Mouse (Mus musculus) stomach, embryonic 16.5 days (tissue): Measurements from ENCODE around the gene Uspl1. TPM values are rescaled to one million over a fixed set of nuclear protein-coding genes. Genes with fewer than 3 reads are reported as not detected.

Source experiments
- ATAC-seq: fragments of 200-750 bp; cut with Nextera tagmentation; 2 replicates; pipeline ENCODE4 v1.8.0; 2017; ENCODE audit warnings: moderate number of reproducible peaks, moderate TSS enrichment; ENCODE audit not compliant: insufficient read depth, low FRiP score
- H3K27ac ChIP-seq: fragments of 300-500 bp; sonication (generic); 2 replicates; pipeline ENCODE4 v1.5.1; 2014; ENCODE audit warnings: low read length
- H3K27me3 ChIP-seq: fragments of 300-500 bp; sonication (generic); 2 replicates; pipeline ENCODE4 v1.6.1; 2014; ENCODE audit warnings: low read length, control low read depth, mixed read lengths; ENCODE audit not compliant: control insufficient read depth, insufficient read depth
- H3K36me3 ChIP-seq: fragments of 300-500 bp; sonication (generic); 2 replicates; pipeline ENCODE4 v1.6.1; 2014; ENCODE audit warnings: low read length; ENCODE audit not compliant: control insufficient read depth, insufficient read depth
- H3K4me1 ChIP-seq: fragments of 300-500 bp; sonication (generic); 2 replicates; pipeline ENCODE4 v1.6.1; 2014; ENCODE audit warnings: low read length, control low read depth, mixed read lengths; ENCODE audit not compliant: control insufficient read depth, insufficient read depth
- H3K4me2 ChIP-seq: fragments of 300-500 bp; sonication (generic); 2 replicates; pipeline ENCODE4 v1.6.1; 2014; ENCODE audit warnings: low read depth, low read length, mixed read lengths
- H3K4me3 ChIP-seq: fragments of 300-500 bp; sonication (generic); replicated peaks from 2 replicates; pipeline ENCODE4 v1.5.1; 2014; ENCODE audit warnings: mild to moderate bottlenecking, low read length
- H3K9ac ChIP-seq: fragments of 300-500 bp; sonication (generic); 2 replicates; pipeline ENCODE4 v1.6.1; 2014; ENCODE audit warnings: low read length
- H3K9me3 ChIP-seq: fragments of 300-500 bp; sonication (generic); replicated peaks from 2 replicates; pipeline ENCODE4 v1.6.1; 2016; ENCODE audit warnings: low read length, control low read depth; ENCODE audit not compliant: control insufficient read depth
- WGBS: fragments of 180-500 bp; shearing (Covaris S2); extraction: QIAGEN DNeasy Blood & Tissue Kit; methylation state at CpG from one replicate; pipeline ENCODE4 v1.1.7; 2014; 5-methylcytosine and 5-hydroxymethylcytosine counted together
- polyA plus RNA-seq: library from polyadenylated mRNA; unstranded; fragments of >200 nt; fragmentation: Nextera tagmentation; extraction: Ambion mirVana; gene quantifications from 2 replicates; pipeline ENCODE4 v1.2.1, GENCODE M21; 2015

The Uspl1 gene
- polyA plus RNA-seq, 1 experiment from 2014 or later: 36.7 TPM

DNA sequence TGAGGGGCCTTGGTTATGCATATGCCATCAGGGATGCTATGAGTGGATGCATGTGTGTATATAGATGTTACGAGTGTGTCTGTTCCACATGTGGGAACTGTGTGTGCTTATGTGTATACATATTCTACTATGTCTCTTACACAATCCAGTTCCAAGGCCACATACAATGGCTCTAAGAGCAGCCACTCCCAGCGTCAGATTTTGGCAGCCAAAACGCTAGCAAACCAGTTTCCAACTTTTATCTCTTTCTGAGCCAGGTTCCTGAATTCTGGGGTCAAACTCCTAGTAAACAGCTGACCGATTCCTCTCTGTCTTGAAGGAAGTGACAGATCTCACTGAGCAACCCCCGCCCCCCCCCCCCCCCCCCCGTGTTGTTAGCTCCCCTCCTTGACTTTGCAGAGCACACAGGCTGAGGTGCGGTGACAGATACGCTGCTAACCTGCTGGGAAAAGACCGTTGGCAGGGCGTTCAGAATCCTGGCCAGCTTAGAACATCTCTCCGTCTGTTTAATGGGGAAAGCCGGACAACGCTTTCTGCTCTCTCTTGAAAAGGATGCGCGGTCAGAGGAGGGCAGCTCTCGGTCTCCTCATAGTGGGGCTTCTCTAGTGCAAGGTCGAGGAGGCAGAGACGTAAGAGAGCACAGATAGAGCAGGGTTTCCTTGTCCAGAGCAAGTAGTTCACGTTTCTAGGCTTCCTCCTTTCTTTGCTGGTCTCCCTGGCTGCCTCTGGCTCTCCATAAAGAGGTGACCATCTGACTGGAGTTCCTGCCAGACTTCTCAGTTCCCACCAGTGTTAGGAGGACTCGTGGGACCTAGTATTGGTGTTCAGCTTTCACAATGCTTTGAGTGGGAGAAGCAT lies 63.1 kb downstream of the Uspl1 start:
- H3K36me3 ChIP-seq: no peaks in the 10 kb centered on the region
- H3K4me2 ChIP-seq: peak overlapping the region; percentile 12
- no peak; the same call in 1 of the 2 replicates for ATAC-seq
- peaks cover 20% of the 10 kb centered on the region for H3K4me1 ChIP-seq
- H3K27me3 ChIP-seq: no peaks in the 10 kb centered on the region
- peak overlapping the region; percentile 17 for H3K9ac ChIP-seq
- 21% methylated on average over 20 of the region's 20 CpGs for WGBS
- peak overlapping the region; percentile 42 for H3K27ac ChIP-seq
- no peaks in the 10 kb centered on the region for H3K9me3 ChIP-seq
- H3K4me3 ChIP-seq: no peak overlapping the region

DNA sequence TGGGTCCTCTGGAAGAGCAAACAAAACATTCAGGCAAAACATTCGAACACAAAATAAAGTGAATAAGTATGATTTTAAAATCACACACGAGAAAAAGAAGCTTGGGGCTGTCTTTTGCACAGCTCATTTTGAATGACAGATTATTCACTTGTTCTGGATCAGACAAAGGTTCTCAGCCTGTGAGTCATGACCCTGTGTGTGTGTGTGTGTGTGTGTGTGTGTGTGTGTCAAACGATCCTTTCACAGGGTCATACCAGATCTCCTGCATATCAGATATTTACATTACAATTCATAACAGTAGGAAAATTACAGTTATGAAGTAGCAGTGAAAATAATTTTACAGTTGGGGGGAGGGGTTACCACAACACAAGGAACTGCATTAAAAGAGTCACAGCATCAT lies 68.2 kb downstream of the Uspl1 start:
- H3K4me3 ChIP-seq: no peak overlapping the region
- no peak overlapping the region for H3K27ac ChIP-seq
- 0 out of 2 replicates have a peak, but pooled peaks cover under 1% of the 10 kb centered on the region for H3K4me1 ChIP-seq
- no peaks in the 10 kb centered on the region for H3K36me3 ChIP-seq
- H3K9me3 ChIP-seq: 0 out of 2 replicates have a peak, but pooled peaks cover 3% of the 10 kb centered on the region
- H3K4me2 ChIP-seq: no peak overlapping the region
- H3K9ac ChIP-seq: no peak overlapping the region
- no peak for ATAC-seq
- H3K27me3 ChIP-seq: no peaks in the 10 kb centered on the region
- WGBS: 75% methylated on average over 3 of the region's 3 CpGs

DNA sequence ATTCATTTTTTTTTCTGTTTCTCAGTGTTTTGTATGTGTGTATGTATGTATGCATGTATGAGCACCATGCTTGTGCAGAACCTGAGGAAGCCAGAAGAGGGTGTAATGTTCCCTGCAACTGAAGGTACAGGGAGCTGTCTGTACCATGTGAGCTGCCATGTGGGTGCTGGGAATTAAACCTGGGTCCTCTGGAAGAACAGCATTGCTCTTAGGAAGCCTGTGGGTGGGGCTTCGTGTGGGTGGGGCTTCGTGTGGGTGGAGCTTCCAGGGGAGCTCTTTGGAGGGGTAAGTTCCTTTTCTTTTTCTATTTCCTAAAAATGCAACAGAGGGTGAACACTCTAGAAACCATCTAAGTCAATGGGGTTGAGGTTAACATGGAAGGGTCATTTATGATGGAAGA lies 69.3 kb downstream of the Uspl1 start:
- 67% methylated on average over 2 of the region's 2 CpGs for WGBS
- no peak for ATAC-seq
- no peaks in the 10 kb centered on the region for H3K36me3 ChIP-seq

DNA sequence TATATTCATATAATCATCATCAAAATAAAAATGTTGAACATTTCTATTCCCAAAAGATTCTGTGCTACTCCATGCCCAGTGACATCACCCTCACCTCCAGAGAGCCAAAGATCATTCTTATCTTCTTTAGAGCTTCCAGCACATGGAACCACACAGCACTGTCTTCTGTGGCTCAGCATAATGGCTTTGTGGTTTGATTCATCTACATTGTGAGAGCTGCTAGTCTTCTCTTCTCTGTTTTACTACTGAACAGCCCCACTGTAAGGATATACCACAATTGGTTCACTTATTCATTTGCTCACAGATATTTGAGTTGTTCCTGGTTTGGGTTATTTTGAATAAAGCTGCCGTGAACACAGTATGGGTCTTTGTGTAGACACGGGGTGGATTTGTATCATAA lies 71.4 kb downstream of the Uspl1 start:
- no peak for ATAC-seq
- WGBS: 81% methylated on average over 2 of the region's 2 CpGs

More for the DNA sequence above, 69.3 kb downstream of the Uspl1 start:
- Histone ChIP-seq H3K9ac (no peak overlapping the region), H3K4me2 (no peak overlapping the region), H3K27ac (no peak overlapping the region), H3K4me1 (no peaks in the 10 kb centered on the region), H3K9me3 (0 out of 2 replicates have a peak, but pooled peaks cover 3% of the 10 kb centered on the region), H3K27me3 (no peaks in the 10 kb centered on the region), H3K4me3 (no peak overlapping the region)

DNA sequence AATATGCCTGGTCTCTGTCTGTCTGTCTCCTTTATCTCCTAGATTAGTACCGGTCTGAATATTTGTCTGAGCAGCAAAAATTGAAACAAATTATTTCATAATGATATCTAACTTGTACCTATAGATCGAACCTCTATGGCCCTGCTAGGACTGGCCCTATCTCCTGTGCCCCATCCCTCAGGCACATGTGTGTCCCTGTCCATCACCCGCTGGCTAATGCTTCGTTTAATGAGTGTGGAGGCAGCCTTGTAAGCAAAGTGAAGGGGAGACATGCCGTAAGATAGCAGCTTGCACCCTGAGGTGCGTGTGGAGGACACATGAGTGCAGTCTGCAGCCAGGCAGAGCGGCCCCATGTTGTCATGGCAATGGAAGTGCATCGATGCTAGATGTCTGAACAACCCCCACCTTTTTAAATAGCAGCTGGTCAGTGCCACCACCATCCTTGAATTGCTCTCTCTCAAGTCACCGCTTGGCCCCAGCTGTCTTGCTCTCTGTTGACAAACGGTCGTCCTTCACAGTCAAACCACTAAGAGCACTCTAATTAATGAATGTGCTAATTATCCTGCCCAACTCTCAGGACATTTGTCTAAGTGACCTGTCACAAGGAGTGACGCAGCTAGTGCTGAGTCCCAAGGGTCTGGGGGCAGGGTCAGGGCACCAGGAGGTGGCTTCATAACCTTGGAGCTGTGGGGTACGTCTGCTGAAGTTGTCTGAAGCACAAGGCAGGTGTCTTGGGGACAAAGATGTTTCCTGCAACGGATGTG lies 73.5 kb downstream of the Uspl1 start:
- Histone ChIP-seq H3K9me3 (0 out of 2 replicates have a peak, but pooled peaks cover 3% of the 10 kb centered on the region), H3K9ac (no peak overlapping the region), H3K4me1 (no peaks in the 10 kb centered on the region), H3K36me3 (no peaks in the 10 kb centered on the region), H3K4me3 (no peak overlapping the region), H3K27ac (no peak overlapping the region), H3K27me3 (no peaks in the 10 kb centered on the region), H3K4me2 (no peak overlapping the region)
- ATAC-seq: no peak
- 51% methylated on average over 14 of the region's 14 CpGs for WGBS

More for the DNA sequence above, 71.4 kb downstream of the Uspl1 start:
- Histone ChIP-seq H3K4me3 (no peak overlapping the region), H3K9me3 (0 out of 2 replicates have a peak, but pooled peaks cover 3% of the 10 kb centered on the region), H3K4me2 (no peak overlapping the region), H3K27ac (no peak overlapping the region), H3K27me3 (no peaks in the 10 kb centered on the region), H3K4me1 (no peaks in the 10 kb centered on the region), H3K9ac (no peak overlapping the region), H3K36me3 (no peaks in the 10 kb centered on the region)

DNA sequence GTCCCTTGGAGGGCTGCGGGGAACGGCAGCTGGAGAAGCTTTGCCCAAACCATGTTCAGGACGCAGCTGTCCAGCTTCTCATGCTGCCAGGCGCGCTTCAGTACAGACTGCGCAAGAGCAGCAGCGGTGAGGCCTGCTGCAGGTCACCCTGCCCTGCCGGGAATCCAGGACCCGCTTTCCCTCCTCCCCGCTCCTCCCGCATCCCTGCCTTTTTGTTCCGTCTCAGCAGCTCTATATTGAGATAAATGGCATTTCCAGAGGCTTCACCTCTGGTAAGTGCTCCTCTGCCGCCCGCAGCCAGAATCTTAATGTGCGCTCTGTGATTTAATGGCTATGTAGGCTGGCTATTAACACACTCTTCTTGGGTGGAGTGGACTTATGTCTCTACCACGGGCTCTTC lies 74.9 kb downstream of the Uspl1 start:
- no peak overlapping the region for H3K4me3 ChIP-seq
- H3K9ac ChIP-seq: peak overlapping the region; percentile 51; the same call in 1 of the 2 replicates
- peak overlapping the region; percentile 4; the same call in 1 of the 2 replicates for H3K27ac ChIP-seq
- no peaks in the 10 kb centered on the region for H3K4me1 ChIP-seq
- H3K27me3 ChIP-seq: no peaks in the 10 kb centered on the region
- peak overlapping the region; percentile 16 for H3K4me2 ChIP-seq
- 25% methylated on average over 16 of the region's 16 CpGs for WGBS
- H3K9me3 ChIP-seq: no peaks in the 10 kb centered on the region
- no peaks in the 10 kb centered on the region for H3K36me3 ChIP-seq
- peak; percentile 62; the same call in 1 of the 2 replicates for ATAC-seq

DNA sequence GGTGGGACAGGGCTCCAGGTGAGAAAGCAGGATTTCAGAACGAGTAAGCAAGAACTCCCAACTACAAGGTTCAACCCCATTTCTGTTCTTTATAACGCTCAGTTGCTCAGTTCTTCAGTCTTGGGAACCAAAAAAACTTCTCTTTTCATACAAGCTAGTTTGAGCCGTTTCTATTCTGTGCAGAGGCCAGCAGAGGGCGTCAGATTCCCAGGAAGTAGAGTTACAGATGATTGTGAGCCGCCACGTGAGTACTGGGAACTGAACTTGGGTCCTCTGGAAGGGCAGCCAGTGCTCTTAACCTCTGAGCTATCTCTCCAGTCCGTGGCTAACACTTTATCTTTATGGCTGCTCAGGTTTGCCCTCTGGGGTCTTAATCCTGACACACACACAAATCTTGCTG lies 77.3 kb downstream of the Uspl1 start:
- WGBS: 71% methylated on average over 7 of the region's 7 CpGs
- Histone ChIP-seq H3K4me2 (no peak overlapping the region), H3K4me3 (no peak overlapping the region), H3K27me3 (no peaks in the 10 kb centered on the region), H3K4me1 (no peaks in the 10 kb centered on the region), H3K36me3 (no peaks in the 10 kb centered on the region), H3K27ac (no peak overlapping the region), H3K9ac (no peak overlapping the region), H3K9me3 (no peaks in the 10 kb centered on the region)
- no peak for ATAC-seq

DNA sequence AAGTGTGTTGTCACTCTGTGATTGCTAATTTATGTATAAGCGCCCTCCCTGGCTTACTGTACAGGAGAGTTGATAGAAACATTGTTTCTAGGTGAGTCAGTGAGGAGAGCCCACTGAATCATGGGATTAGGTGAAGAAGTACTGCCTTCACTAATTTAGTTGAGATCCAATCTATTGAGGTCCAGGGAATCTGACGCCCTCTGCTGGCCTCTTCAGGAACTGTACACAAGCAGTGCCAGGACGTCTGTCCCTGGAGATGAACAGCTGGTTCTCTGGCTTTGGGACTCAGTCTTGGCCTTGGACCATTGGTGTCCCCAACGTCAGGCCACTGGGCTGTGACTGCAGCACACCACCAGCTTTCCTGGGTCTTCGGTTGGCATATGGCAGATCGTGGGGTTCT lies 77.7 kb downstream of the Uspl1 start:
- Histone ChIP-seq H3K27ac (no peak overlapping the region), H3K4me3 (no peak overlapping the region), H3K27me3 (no peaks in the 10 kb centered on the region), H3K4me1 (no peaks in the 10 kb centered on the region), H3K9me3 (no peaks in the 10 kb centered on the region), H3K4me2 (no peak overlapping the region), H3K36me3 (no peaks in the 10 kb centered on the region), H3K9ac (no peak overlapping the region)
- 68% methylated on average over 6 of the region's 6 CpGs for WGBS
- ATAC-seq: no peak

DNA sequence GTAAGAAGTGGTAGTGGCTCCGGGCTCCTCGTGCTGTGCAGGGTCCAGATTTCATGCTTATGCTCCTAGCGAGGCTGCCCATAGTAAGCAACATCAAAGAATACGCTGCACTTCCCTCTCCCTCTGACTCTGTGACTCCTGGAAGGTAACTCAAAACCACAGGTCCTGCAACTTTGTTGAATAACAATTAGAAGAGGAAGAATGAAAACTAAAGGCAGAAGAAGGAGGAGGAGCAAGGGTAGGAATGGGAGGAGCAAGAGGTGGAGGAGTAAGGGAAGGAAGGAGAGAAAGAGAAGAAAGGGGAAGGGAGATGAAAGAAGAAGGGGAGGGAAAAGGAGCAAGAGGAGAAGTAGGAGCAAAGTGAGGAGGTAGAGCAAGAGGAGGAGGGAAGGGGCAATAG lies 80.3 kb downstream of the Uspl1 start, which contains the start of gene Alox5ap:
Gene Alox5ap (plus strand): TSS at position 363 of the 400 bp plus-strand sequence.
- H3K4me3 ChIP-seq: no peak within 1 kb of the TSS; the same call in 1 of the 2 replicates
- no peaks in the 10 kb centered on the region for H3K36me3 ChIP-seq
- H3K4me1 ChIP-seq: no peaks in the 10 kb centered on the region
- 48% methylated on average over 4 of the region's 4 CpGs for WGBS
- ATAC-seq: no peak; the same call in 1 of the 2 replicates
- H3K4me2 ChIP-seq: no peak within 1 kb of the TSS
- H3K27me3 ChIP-seq: no peaks in the 10 kb centered on the region
- no peak within 1 kb of the TSS for H3K27ac ChIP-seq
- no peak within 1 kb of the TSS for H3K9ac ChIP-seq
- no peaks in the 10 kb centered on the region for H3K9me3 ChIP-seq
